Mouse (Mus musculus): Measurements from ENCODE around the gene B2m.

B2m gene

GRCm38 (mm10) chr2:122194509-122194929 lies 47.0 kb downstream of the B2m start:
- peak; percentile 81 for DNase-seq (ENCODE audit: low read depth)

- DNase-seq (ENCODE audit: low read depth) = no peak
Observed at GRCm38 (mm10) chr2:122201501-122201900, 54.0 kb downstream of the B2m start.

All from NIH3T3 (cell line).